Mouse (Mus musculus) c-Kit-positive CD71-positive TER-119-positive erythroid progenitor cells, embryonic 14.5 days (primary cell): ENCODE measurements around the gene Raf1.
"Not testable (repeated sequence)": the region's sequence is repeated elsewhere in the genome, so short reads cannot be mapped to it uniquely, and the experiment has no call there.

Source experiments
- DNase-seq: peaks from one replicate; pipeline ENCODE4 v3.0.0-alpha.2; 2013; ENCODE audit warnings: low spot score

The Raf1 gene

DNA sequence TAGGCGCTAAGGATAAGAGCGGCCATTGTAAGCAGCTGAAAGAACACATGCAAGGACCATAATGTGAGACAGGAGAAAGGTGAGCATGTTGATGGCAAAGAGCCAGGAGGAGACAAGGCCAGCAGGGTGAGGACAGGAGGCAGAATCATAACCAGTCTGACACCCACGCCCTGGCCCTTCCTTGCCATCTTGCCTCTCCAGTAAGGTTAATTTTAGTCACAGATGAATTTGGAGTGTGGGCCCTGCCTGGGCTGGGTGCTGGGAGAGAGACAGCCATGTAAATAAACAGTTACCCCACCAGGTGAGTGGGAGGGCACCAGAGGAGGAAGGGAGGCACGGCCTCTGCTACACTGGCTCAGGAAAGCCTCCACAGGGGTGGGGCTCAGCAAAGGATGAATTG is 4.6 kb upstream of the Raf1 start:
- DNase-seq: no peak

DNA sequence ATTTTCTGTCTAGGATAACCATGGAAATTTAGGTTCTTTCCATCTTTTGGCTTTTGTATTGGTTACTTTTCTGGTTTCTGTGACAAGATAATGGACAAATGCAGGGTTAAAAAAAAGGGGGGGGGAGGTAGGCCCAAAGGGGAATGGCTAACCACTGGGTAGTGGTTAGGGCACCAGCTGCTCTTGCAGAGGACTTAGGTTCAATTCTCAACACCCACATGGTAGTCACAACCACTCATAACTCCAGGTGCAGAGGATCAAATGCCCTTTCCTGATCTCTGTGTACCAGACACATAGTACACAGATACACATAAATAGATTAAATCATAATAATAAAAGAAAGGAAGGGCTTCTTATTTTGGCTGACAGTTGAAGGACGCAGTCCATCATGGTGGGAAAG is 1.6 kb upstream of the Raf1 start:
- DNase-seq: no peak

DNA sequence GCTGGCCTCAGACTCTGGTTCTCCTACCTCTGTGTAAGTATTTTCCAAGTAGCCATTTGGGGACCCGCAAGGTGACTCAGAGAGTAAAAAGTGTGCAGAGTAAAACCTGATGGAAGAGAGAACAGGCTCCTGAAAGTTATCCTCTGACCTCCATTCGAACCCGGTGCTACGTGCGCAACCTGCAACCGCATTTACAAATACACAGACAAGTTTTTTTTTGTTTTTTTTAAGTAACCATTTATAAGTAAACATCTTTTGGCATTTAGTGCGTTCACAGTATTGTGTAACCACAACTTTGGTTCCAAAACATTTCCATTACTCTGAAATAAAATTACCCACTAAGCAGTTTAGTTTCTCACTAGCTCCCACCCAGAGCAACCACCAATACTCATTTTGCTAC is 1.0 kb upstream of the Raf1 start:
- no peak for DNase-seq

GRCm38 (mm10) chr6:115675508-115676336 is 713 bp downstream of the Raf1 start:
- peak; percentile 46 for DNase-seq

- DNase-seq: no peak
These were observed 1.3 kb downstream of the Raf1 start for GRCm38 (mm10) chr6:115675166-115675507.

DNA sequence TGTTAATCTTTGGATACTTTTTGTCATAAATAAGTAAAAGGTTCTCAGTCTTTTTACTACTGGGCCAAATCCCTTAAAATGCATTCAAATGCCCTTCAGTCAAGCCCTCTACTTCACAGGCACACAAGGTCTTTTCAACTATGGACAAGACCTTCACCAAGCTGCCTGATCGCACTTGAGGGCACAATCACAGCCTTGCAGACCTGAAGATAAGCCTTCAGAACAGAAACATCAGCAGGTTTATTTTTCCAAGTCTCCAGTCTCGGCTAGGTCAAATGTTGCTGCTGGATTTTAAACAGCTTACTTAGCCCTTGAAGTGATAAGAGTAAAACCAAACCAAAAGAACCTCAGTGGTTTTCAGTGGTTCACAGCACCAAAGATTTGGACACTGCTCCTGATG is 2.1 kb downstream of the Raf1 start:
- DNase-seq: no peak

DNA sequence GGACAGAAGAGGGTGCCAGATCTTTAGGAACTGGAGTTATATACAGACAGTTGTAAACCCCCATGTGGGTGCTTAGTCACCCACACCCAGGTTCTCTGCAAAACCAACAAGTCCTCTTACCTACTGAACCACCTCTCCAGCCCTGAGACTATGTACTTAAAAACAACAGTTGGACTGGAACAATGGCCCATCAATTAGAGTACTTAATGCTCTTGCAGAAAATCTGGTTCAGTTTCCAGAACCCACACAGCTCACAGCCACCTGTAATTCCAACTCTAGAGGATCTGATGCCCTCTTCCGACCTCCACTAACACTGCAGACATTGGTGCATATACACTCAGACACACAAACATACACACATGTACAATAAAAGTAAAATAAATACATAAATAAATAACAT is 3.7 kb downstream of the Raf1 start:
- DNase-seq: no peak

GRCm38 (mm10) chr6:115666641-115667040 is 9.8 kb downstream of the Raf1 start:
- no peak for DNase-seq

- no peak for DNase-seq
These were observed 12.2 kb downstream of the Raf1 start for GRCm38 (mm10) chr6:115664268-115664667.

GRCm38 (mm10) chr6:115658802-115659201 is 17.6 kb downstream of the Raf1 start:
- DNase-seq: no peak

GRCm38 (mm10) chr6:115653939-115654338 is 22.5 kb downstream of the Raf1 start:
- DNase-seq: no peak

GRCm38 (mm10) chr6:115651719-115652118 is 24.7 kb downstream of the Raf1 start:
- DNase-seq: no peak

DNA sequence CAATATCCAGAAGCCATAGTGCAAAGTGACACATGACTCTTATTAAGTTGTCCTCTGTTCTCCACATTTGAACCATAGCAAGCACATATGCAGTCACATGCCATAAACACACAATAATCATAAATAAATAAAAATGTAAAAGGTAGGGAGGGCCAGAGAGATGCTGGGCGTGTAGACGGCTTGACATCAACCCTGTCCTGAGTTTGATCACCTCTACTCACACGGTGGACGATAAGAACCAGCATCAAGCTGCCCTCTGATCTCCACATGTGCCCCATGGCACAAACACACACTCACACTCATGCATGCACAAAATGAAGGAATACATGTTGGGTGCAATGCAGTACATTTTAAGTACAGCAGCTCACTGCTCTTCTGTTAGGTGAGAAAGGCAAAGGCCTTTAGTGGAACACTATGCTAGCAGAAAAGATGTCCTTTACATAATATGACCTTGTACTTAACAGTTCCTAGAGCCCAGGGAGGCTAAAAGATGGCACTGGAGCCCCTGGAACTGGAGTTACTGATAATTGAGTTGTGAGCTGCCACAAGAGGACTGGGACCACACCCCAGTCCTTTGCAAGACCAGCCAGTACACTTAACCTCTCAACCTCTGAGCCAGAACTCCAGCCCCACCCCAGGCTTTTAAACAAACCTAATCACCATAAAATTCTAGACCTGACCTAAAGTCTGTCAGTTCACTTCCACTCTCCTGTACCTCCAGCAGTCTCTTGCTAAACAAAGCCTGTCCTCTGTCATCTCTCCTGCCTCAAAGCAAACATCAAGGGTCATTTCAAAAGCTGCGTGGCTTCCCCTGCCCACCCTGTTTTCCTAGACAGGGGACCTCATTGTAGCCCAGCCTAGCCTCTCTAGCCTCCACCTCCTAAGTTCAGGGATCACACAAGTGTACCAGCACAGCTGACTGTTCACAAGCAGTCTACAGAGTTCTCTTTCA is 25.7 kb downstream of the Raf1 start:
- DNase-seq: peak; percentile 68

- no peak for DNase-seq
These were observed 26.6 kb downstream of the Raf1 start for GRCm38 (mm10) chr6:115649792-115650365.

DNA sequence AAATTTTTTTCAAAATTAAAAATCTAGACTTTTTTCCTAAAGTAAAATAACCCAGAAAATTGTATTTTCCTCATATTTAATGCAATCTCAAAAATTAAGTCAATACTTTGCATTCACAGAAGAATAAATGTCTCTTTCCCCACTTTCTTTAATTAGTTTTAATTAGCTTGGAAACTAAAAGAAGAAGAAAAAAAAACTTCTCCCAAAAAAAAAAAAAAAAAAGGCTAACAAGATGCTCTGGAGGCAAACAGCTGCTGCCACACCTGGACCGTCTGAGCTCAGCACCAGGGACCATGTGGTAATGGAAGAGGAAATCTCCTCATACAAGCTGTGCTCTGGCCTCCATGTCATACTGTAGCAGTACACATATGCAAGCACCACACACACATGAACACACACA is 33.1 kb downstream of the Raf1 start:
- no peak for DNase-seq

GRCm38 (mm10) chr6:115638188-115638587 is 38.2 kb downstream of the Raf1 start:
- DNase-seq: not testable (repeated sequence)

GRCm38 (mm10) chr6:115634015-115634414 is 42.4 kb downstream of the Raf1 start:
- no peak for DNase-seq

GRCm38 (mm10) chr6:115631056-115631795 is 45.2 kb downstream of the Raf1 start:
- DNase-seq: no peak

GRCm38 (mm10) chr6:115626121-115626520 is 50.3 kb downstream of the Raf1 start:
- DNase-seq: no peak

DNA sequence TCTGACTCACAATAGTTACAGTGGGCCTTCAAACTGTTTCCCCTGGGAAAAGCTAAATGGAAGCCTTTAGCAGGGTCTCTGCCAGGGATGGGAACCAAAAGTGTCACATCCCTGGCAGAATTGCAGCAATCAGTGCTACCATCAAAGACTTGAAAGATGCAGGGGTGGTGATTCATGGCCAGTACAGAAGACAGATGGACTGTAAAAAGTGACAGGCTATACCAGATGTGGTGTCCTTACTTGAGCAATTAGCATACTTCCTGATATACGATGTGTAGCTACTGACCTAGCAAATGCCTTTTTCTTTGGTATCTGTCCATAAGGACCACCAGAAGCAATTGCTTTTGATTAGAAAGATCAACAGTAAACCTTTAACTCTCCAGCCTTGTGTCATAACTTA is 55.5 kb downstream of the Raf1 start:
- DNase-seq: no peak

- DNase-seq: no peak
These were observed 56.6 kb downstream of the Raf1 start for GRCm38 (mm10) chr6:115619818-115620217.

DNA sequence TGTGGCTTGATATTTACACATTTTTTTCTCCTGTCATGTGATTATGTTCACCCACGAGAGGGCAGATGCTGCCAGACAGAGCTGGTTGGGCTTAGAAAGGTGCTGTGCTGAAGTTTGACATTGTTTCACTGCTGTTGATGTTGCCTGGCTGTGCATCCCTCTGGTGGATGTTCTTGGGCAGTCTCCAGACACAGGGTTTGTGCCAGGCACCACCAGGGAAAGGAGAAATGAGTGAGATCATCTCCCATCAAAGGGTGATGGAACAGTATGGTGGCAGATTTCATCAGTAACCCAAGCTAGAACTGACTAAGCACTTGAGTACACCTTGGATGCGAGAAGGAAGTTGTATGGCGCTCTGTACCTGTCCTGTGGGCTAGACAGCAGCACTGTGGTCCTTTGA is 60.5 kb downstream of the Raf1 start:
- no peak for DNase-seq
